Mouse (Mus musculus) forebrain, embryonic 14.5 days (tissue): ENCODE data around the gene Nktr. TPM values are rescaled to one million over a fixed set of nuclear protein-coding genes. Genes with fewer than 3 reads are reported as not detected.

Source experiments
- ATAC-seq: fragments of 200-750 bp; cut with Nextera tagmentation; 2 replicates; pipeline ENCODE4 v1.8.0; 2017; ENCODE audit warnings: mild to moderate bottlenecking, moderate library complexity
- DNase-seq: peaks from one replicate; pipeline ENCODE4 v3.0.0-alpha.2; 2015; ENCODE audit warnings: low spot score
- H3K27ac ChIP-seq: fragments of 300-500 bp; sonication (generic); 2 replicates; pipeline ENCODE4 v1.5.1; 2014; ENCODE audit warnings: low read depth, mild to moderate bottlenecking, control low read depth, low read length, moderate library complexity
- H3K27me3 ChIP-seq: fragments of 300-500 bp; sonication (generic); replicated peaks from 2 replicates; pipeline ENCODE4 v1.6.1; 2014; ENCODE audit warnings: low read length, control low read depth, mixed read lengths; ENCODE audit not compliant: control insufficient read depth, insufficient read depth
- H3K36me3 ChIP-seq: fragments of 300-500 bp; sonication (generic); 2 replicates; pipeline ENCODE4 v1.6.1; 2014; ENCODE audit warnings: low read length, control low read depth; ENCODE audit not compliant: control insufficient read depth, insufficient read depth
- H3K4me1 ChIP-seq: fragments of 300-500 bp; sonication (generic); 2 replicates; pipeline ENCODE4 v1.6.1; 2014; ENCODE audit warnings: antibody characterized with exemption, low read length, control low read depth; ENCODE audit not compliant: control insufficient read depth, insufficient read depth
- H3K4me2 ChIP-seq: fragments of 300-500 bp; sonication (generic); 2 replicates; pipeline ENCODE4 v1.6.1; 2014; ENCODE audit warnings: mild to moderate bottlenecking, control low read depth, low read length
- H3K4me3 ChIP-seq: fragments of 300-500 bp; sonication (generic); 2 replicates; pipeline ENCODE4 v1.5.1; 2014; ENCODE audit warnings: low read depth, low read length, control low read depth
- H3K9ac ChIP-seq: fragments of 300-500 bp; sonication (generic); 2 replicates; pipeline ENCODE4 v1.6.1; 2014; ENCODE audit warnings: mild to moderate bottlenecking, low read length, control low read depth, moderate library complexity
- H3K9me3 ChIP-seq: fragments of 300-500 bp; sonication (generic); replicated peaks from 2 replicates; pipeline ENCODE4 v1.6.1; 2016; ENCODE audit warnings: low read length, control low read depth, mixed read lengths; ENCODE audit not compliant: control insufficient read depth
- WGBS: fragments of 180-500 bp; shearing (Covaris S2); extraction: QIAGEN DNeasy Blood & Tissue Kit; methylation state at CpG from one replicate; pipeline ENCODE4 v1.1.7; 2014; 5-methylcytosine and 5-hydroxymethylcytosine counted together
- polyA plus RNA-seq: library from polyadenylated mRNA; unstranded; fragments of >200 nt; fragmentation: Nextera tagmentation; extraction: Ambion mirVana; gene quantifications from 2 replicates; pipeline ENCODE4 v1.2.1, GENCODE M21; 2014

The Nktr gene
- polyA plus RNA-seq, 1 experiment from 2014 or later = 41.5 TPM

DNA sequence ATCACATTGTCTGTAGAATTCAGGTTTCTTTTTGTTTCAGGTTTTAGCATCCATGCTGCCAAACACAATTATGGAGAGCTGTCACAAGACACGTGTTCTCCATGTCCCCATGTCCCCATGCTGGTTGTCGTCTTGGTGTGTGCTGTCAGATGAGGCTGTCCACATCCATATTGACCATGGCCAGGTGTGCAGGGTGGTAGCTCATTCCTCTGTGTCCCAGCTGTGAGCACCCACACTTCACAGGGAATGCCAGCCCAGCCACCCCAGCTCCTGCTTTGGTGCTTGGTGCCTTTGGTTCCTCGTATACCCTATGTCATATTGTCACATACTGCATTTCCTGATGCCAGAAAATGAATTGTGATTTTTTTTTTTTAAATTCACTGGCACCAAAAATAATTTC, 35.7 kb downstream of the Nktr start:
- Histone ChIP-seq H3K4me1 (peaks cover 5% of the 10 kb centered on the region), H3K9ac (no peak overlapping the region), H3K9me3 (no peaks in the 10 kb centered on the region), H3K27ac (no peak overlapping the region), H3K36me3 (peaks cover 67% of the 10 kb centered on the region), H3K27me3 (no peaks in the 10 kb centered on the region), H3K4me2 (no peak overlapping the region), H3K4me3 (no peak overlapping the region)
- ATAC-seq (no peak), DNase-seq (no peak)
- 90% methylated on average over 3 of the region's 3 CpGs for WGBS

- Histone ChIP-seq H3K9ac (no peak overlapping the region), H3K27ac (no peak overlapping the region), H3K4me2 (no peak overlapping the region), H3K4me1 (peaks cover 12% of the 10 kb centered on the region), H3K36me3 (peaks cover 46% of the 10 kb centered on the region), H3K9me3 (no peaks in the 10 kb centered on the region), H3K4me3 (no peak overlapping the region), H3K27me3 (no peaks in the 10 kb centered on the region)
- DNase-seq (no peak), ATAC-seq (no peak)
- 95% methylated on average over 3 of the region's 3 CpGs for WGBS
These were observed 37.8 kb downstream of the Nktr start for GRCm38 (mm10) chr9:121756785-121757184.

DNA sequence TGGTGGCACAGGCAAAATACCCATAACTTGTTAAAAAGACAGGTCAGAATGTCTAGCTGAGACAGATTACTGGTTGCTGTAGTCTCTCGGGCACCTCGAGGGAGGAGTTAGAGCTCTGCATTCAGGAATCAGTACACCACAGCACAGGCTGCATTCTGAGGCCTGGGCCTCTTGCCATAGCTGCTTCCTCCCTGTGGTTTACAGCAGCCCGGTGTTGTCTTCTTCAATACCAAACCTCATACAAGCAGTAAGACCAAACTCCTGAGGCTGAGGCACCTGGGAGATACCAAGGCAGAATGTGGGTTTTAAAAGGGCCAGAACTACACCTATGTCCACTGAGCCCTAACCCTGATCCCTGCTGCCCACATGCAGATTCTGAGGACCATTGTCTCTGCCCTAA, 38.5 kb downstream of the Nktr start:
- DNase-seq = peak; percentile 19
- WGBS = 55% methylated on average over 3 of the region's 3 CpGs
- H3K4me1 ChIP-seq = peaks cover 12% of the 10 kb centered on the region
- H3K4me3 ChIP-seq = no peak overlapping the region
- no peak for ATAC-seq
- H3K36me3 ChIP-seq = peaks cover 40% of the 10 kb centered on the region
- no peaks in the 10 kb centered on the region for H3K9me3 ChIP-seq
- no peak overlapping the region for H3K27ac ChIP-seq
- no peak overlapping the region for H3K9ac ChIP-seq
- no peak overlapping the region for H3K4me2 ChIP-seq
- no peaks in the 10 kb centered on the region for H3K27me3 ChIP-seq

GRCm38 (mm10) chr9:121757835-121758814, 39.2 kb downstream of the Nktr start:
- ATAC-seq (no peak), DNase-seq (peak; percentile 3)
- Histone ChIP-seq H3K9me3 (no peaks in the 10 kb centered on the region), H3K4me1 (peaks cover 12% of the 10 kb centered on the region), H3K9ac (no peak overlapping the region), H3K27me3 (no peaks in the 10 kb centered on the region), H3K36me3 (peaks cover 42% of the 10 kb centered on the region), H3K27ac (no peak overlapping the region), H3K4me3 (peak overlapping the region; percentile 86), H3K4me2 (peak overlapping the region; percentile 97)
- 54% methylated on average over 10 of the region's 10 CpGs for WGBS

- Histone ChIP-seq H3K27me3 (no peaks in the 10 kb centered on the region), H3K4me1 (peaks cover 12% of the 10 kb centered on the region), H3K36me3 (peaks cover 44% of the 10 kb centered on the region), H3K27ac (peak within 1 kb of the TSS; percentile 77), H3K9ac (peak within 1 kb of the TSS; percentile 96), H3K4me3 (peak within 1 kb of the TSS; percentile 86), H3K9me3 (no peaks in the 10 kb centered on the region), H3K4me2 (peak within 1 kb of the TSS; percentile 97)
- ATAC-seq (peak; percentile 90), DNase-seq (peak; percentile 83)
- WGBS = under 1% methylated on average over 74 of the region's 97 CpGs
These were observed 40.4 kb downstream of the Nktr start, which contains the start of gene Zfp651 for GRCm38 (mm10) chr9:121759091-121760081. Gene Zfp651, plus strand, starts transcription at chr9:121759330.

DNA sequence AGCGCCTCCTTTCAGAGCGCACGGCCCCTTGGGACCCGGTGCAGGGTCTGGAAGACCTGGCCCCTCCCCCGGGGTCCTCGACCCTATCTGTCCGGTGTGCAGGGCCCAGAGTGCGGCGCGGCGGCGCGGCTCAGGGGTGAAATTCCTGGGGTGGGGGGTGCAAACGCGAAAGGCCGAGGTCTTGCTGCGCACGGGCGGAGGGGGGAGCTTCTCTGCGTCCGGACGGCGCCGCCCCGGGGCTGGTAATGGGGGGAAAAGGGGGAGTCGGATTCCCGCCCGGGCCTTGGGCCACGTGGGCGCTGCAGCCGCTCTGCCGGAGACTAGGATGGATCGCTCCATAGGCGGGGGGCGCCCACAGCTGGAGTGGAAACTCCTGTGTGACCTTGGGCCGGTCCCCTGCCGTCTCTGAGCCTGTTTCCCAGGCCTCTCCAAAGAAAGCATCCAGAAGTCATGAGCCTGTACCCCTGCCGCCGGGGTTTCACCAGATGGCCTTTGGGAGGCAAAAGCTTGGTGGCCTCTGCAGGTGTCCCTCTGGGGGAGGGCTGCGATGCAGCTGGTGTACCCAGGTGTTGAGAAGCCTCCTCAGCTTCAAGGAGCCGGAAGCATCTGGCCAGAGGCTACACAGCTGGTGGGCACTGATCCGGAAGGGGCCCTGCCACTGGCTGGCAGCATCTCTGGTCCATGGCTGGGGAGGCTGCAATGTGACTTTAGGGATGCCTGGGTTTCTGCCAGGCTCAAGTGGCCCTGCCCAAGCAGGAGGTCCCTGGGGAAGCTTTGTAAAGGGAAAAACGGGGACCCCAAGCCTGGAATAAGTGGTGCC, 41.5 kb downstream of the Nktr start:
- H3K27ac ChIP-seq = peak overlapping the region; percentile 77
- no peaks in the 10 kb centered on the region for H3K27me3 ChIP-seq
- WGBS = 2% methylated on average over 38 of the region's 43 CpGs
- ATAC-seq (peak; percentile 48), DNase-seq (peak; percentile 74)
- H3K9me3 ChIP-seq = no peaks in the 10 kb centered on the region
- peaks cover 12% of the 10 kb centered on the region for H3K4me1 ChIP-seq
- H3K4me2 ChIP-seq = peak overlapping the region; percentile 97
- H3K4me3 ChIP-seq = peak overlapping the region; percentile 86
- H3K36me3 ChIP-seq = peaks cover 44% of the 10 kb centered on the region
- H3K9ac ChIP-seq = peak overlapping the region; percentile 96

GRCm38 (mm10) chr9:121761091-121761665, 42.2 kb downstream of the Nktr start:
- H3K27ac ChIP-seq = no peak overlapping the region
- peaks cover 12% of the 10 kb centered on the region for H3K4me1 ChIP-seq
- peak overlapping the region; percentile 86 for H3K4me3 ChIP-seq
- no peaks in the 10 kb centered on the region for H3K9me3 ChIP-seq
- peaks cover 43% of the 10 kb centered on the region for H3K36me3 ChIP-seq
- H3K4me2 ChIP-seq = peak overlapping the region; percentile 97
- 54% methylated on average over 10 of the region's 10 CpGs for WGBS
- H3K27me3 ChIP-seq = no peaks in the 10 kb centered on the region
- no peak for DNase-seq
- no peak for ATAC-seq
- H3K9ac ChIP-seq = peak overlapping the region; percentile 96

- Histone ChIP-seq H3K36me3 (peaks cover 45% of the 10 kb centered on the region), H3K4me1 (peaks cover 12% of the 10 kb centered on the region), H3K4me3 (no peak overlapping the region), H3K4me2 (no peak overlapping the region), H3K9ac (no peak overlapping the region), H3K27me3 (no peaks in the 10 kb centered on the region), H3K9me3 (no peaks in the 10 kb centered on the region), H3K27ac (no peak overlapping the region)
- ATAC-seq (no peak), DNase-seq (no peak)
- WGBS = 75% methylated on average over 8 of the region's 8 CpGs
These were observed 42.8 kb downstream of the Nktr start for GRCm38 (mm10) chr9:121761787-121762186.
